Mouse (Mus musculus): ENCODE data around the gene Rgcc. TPM values are rescaled to one million over a fixed set of nuclear protein-coding genes. Genes with fewer than 3 reads are reported as not detected.

Gene Rgcc
- polyA plus RNA-seq, 1 experiment from 2014 or later: 36.1 TPM

DNA sequence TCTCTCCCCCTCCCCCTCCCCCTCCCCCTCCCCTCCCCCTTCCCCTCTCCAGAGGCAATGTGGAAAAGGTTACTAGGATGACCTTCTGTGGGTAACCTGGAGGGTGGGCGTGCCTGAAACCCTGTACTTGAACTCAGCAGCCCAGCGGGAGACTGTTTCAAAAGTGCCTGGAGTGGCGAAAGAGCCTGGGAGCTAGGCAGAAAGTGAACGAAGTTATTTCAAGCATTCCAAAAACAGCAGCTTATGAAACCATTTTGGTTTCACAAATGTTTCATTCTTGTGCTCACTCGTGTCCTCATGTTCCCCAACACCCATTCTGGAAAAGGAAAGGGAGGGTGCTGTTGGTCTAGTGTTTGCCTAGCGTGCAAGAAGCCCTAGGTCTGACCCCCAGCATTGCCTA, 1.6 kb downstream of the Rgcc start:
- no peak for ATAC-seq (ENCODE audit: low FRiP score)
- no peaks in the 10 kb centered on the region for H3K36me3 ChIP-seq
- H3K9ac ChIP-seq (replicated peaks): no peak overlapping the region
- peaks cover 20% of the 10 kb centered on the region for H3K4me1 ChIP-seq
- WGBS: 18% methylated on average over 6 of the region's 6 CpGs
- no peaks in the 10 kb centered on the region for H3K9me3 ChIP-seq (replicated peaks)
- no peak overlapping the region for H3K27ac ChIP-seq (replicated peaks)
- H3K4me2 ChIP-seq: peak overlapping the region; percentile 100
- H3K4me3 ChIP-seq (replicated peaks): peak overlapping the region; percentile 56
- peaks cover 15% of the 10 kb centered on the region; the same call in 1 of the 2 replicates for H3K27me3 ChIP-seq (replicated peaks)

DNA sequence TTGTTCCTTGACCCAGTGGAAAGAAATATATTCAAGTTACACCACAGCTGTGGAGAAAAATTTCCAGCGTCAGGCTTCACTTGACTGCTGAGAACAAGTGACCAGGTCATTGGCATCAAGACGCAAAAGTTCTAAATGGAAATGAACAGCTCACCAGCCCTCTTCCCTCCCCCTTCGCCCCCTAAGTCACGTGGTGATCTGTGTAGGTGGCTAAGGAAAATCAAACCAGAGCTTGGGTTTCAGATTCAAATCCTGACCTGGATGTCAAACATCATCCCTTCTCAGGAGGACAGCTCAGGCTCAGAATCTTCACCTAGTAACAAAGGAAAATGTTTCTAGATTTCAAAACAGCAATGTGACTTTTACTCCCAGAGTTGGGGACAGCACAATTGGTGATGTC, 2.2 kb downstream of the Rgcc start:
- no peak for ATAC-seq (ENCODE audit: low FRiP score)
- Histone ChIP-seq H3K27ac (replicated peaks) (no peak overlapping the region), H3K36me3 (no peaks in the 10 kb centered on the region), H3K4me1 (peaks cover 20% of the 10 kb centered on the region), H3K27me3 (replicated peaks) (peaks cover 15% of the 10 kb centered on the region; the same call in 1 of the 2 replicates), H3K4me2 (peak overlapping the region; percentile 13; the same call in 1 of the 2 replicates), H3K4me3 (replicated peaks) (no peak overlapping the region; the same call in 1 of the 2 replicates), H3K9ac (replicated peaks) (no peak overlapping the region), H3K9me3 (replicated peaks) (no peaks in the 10 kb centered on the region)
- WGBS: 55% methylated on average over 4 of the region's 4 CpGs

DNA sequence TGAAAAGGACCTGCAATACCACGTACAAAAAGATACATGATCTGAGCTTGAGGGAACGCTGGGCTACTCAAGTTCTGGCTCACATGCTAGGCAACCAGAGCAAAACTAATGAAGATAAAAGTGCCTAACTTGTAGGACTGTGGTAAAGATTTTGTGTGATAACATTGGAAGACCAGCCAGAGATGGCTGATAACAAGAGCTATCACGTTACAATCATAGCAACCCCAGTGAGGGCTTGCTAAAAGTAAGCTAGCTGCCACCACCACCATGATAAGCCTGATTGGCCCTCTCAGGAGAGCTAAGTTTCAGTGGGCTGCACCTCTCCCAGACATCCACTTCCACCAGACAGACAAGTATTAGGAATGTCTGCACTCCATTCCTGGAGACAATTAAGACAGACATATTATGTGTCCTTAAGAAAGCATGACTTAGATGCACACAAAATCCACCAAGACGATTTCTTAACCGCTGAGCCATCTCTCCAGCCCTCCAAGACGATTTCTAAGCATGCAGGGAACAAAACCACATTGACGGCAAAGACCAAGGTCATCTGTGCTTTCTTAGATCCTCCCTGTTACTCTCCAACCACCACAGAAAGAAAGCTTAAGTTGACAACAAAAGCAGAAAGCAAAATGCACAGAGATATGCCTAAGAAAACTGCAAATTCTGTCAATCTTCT, 3.0 kb downstream of the Rgcc start:
- Histone ChIP-seq H3K36me3 (no peaks in the 10 kb centered on the region), H3K9me3 (replicated peaks) (no peaks in the 10 kb centered on the region), H3K4me3 (replicated peaks) (no peak overlapping the region), H3K9ac (replicated peaks) (no peak overlapping the region), H3K4me2 (peak overlapping the region; percentile 13), H3K4me1 (peaks cover 25% of the 10 kb centered on the region), H3K27ac (replicated peaks) (no peak overlapping the region), H3K27me3 (replicated peaks) (peaks cover 15% of the 10 kb centered on the region; the same call in 1 of the 2 replicates)
- no peak for ATAC-seq (ENCODE audit: low FRiP score)
- 79% methylated on average over 7 of the region's 7 CpGs for WGBS

DNA sequence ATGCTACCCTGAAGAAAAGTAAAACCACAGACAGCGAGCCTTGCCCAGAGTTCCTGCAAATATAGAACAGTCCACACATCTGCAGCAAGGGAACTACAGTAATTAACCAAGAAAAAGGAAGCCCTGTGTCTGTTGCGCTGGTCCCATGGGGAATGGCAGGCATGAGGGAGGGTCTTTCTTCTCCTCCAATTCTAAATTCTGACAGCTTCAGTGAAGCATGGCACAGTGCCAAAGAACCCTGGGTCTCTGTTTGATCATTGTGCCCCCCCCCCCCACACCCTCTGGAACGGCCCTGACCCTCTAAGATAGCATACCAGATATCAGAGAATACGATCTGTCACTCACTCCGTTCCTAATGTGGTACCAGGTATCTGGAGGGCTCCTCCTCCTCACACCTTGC, 4.6 kb downstream of the Rgcc start:
- Histone ChIP-seq H3K27me3 (replicated peaks) (peaks cover 15% of the 10 kb centered on the region; the same call in 1 of the 2 replicates), H3K36me3 (no peaks in the 10 kb centered on the region), H3K27ac (replicated peaks) (no peak overlapping the region), H3K4me2 (no peak overlapping the region), H3K9ac (replicated peaks) (no peak overlapping the region), H3K4me1 (peaks cover 35% of the 10 kb centered on the region), H3K9me3 (replicated peaks) (no peaks in the 10 kb centered on the region), H3K4me3 (replicated peaks) (no peak overlapping the region)
- ATAC-seq (ENCODE audit: low FRiP score): no peak
- 47% methylated on average over 5 of the region's 5 CpGs for WGBS

DNA sequence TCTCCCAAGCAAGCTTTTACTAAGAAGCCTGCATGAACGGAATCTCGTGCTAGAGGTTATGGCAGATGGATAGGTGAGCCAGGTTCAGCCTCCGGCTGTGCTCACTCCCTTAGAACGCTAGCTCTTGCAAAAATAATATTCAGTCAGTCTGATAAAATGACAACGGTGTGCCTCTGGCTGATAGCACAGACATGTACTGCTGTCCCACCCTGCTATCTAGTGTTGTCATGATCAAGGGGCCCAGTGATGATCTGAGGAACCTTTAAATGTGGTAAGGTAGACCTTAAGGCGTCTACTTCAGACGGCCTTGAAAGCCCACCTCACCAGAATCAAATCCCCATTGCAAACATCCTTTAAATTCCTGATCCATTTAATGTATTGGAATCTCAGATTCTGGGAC, 5.2 kb downstream of the Rgcc start:
- Histone ChIP-seq H3K4me1 (peaks cover 30% of the 10 kb centered on the region), H3K9me3 (replicated peaks) (no peaks in the 10 kb centered on the region), H3K4me3 (replicated peaks) (no peak overlapping the region), H3K27me3 (replicated peaks) (peaks cover 15% of the 10 kb centered on the region; the same call in 1 of the 2 replicates), H3K9ac (replicated peaks) (no peak overlapping the region), H3K4me2 (no peak overlapping the region), H3K36me3 (no peaks in the 10 kb centered on the region), H3K27ac (replicated peaks) (no peak overlapping the region)
- 87% methylated on average over 7 of the region's 7 CpGs for WGBS
- ATAC-seq (ENCODE audit: low FRiP score): no peak

DNA sequence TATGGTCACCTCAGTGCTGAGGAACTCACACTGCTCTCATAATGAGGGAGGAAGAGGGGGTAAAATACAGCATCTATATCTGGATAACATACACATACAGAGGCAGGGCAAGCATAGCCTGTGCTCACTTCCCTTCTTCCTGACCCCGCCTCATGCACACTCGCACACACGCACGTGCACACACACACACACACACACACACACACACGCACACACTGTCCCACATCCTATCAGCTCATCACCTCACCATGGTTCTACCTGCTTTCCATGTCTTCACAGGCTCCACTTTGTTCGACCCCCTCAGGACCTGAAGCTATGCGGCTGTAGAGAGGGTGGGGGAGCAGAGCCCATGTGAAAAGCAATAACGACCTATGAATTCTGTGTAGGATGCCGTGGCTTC, 5.9 kb downstream of the Rgcc start:
- ATAC-seq (ENCODE audit: low FRiP score): no peak
- Histone ChIP-seq H3K27me3 (replicated peaks) (peaks cover 11% of the 10 kb centered on the region; the same call in 1 of the 2 replicates), H3K9me3 (replicated peaks) (no peaks in the 10 kb centered on the region), H3K9ac (replicated peaks) (no peak overlapping the region), H3K27ac (replicated peaks) (no peak overlapping the region), H3K36me3 (no peaks in the 10 kb centered on the region), H3K4me3 (replicated peaks) (no peak overlapping the region), H3K4me2 (no peak overlapping the region), H3K4me1 (peaks cover 29% of the 10 kb centered on the region)
- 88% methylated on average over 9 of the region's 9 CpGs for WGBS

DNA sequence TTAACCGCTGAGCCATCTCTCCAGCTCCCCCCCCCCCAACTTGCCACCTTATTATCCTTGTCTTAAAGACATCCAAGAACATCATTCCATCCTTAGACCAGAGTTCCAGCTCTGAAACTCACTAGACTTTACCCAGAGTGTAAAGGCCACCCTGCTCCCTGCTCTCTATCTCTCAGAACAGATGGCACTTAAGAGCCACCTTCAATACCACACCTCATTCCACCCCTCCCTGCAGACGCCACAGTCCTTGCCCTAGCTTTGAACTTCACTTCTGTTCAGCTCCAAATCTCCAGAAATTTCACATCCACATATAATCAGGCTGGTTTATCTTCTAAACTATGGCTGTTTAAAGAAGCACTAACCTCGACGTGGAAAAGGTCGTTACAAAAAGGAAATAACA, 6.5 kb downstream of the Rgcc start:
- H3K36me3 ChIP-seq: no peaks in the 10 kb centered on the region
- H3K27me3 ChIP-seq (replicated peaks): peaks cover 9% of the 10 kb centered on the region; the same call in 1 of the 2 replicates
- no peak for ATAC-seq (ENCODE audit: low FRiP score)
- 71% methylated on average over 5 of the region's 5 CpGs for WGBS
- no peak overlapping the region for H3K9ac ChIP-seq (replicated peaks)
- H3K4me1 ChIP-seq: peaks cover 27% of the 10 kb centered on the region
- no peak overlapping the region for H3K4me2 ChIP-seq
- no peak overlapping the region for H3K27ac ChIP-seq (replicated peaks)
- H3K9me3 ChIP-seq (replicated peaks): no peaks in the 10 kb centered on the region
- no peak overlapping the region for H3K4me3 ChIP-seq (replicated peaks)

DNA sequence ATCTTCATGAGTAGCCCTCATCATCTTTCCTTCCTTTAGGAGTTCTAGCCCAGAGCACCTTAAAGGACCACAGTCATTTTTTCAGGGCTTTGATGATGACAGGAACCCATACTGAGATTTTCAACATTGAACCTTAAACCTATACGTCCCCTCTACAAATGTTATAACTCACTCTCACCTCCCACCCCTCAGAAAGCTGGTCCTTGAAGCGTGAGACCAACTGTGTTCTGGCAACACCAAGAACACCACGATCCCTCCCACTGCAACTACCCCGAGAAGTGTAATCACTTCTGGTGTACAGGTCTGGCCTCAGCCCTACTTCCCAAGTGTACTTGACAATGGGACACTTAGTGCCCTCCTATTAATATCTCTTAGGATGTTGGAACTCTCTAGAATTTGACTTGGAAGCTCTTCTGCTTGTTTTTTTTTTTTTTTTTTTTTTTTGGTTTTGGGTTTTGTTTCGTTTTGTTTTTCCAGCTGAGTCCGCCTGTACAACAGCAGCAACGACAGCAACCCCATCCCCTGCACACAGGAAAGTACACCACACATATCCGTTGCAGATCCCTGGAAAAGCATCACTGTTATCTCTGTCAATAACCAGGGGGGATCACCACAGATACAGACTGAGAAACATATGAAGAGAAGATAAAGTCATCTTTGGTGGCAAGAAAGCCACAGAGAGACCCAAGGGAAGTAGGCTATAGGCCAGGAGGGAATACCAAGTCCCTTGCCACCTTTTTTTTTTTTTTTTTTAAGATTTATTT, 7.2 kb downstream of the Rgcc start:
- Histone ChIP-seq H3K4me3 (replicated peaks) (no peak overlapping the region), H3K9ac (replicated peaks) (no peak overlapping the region), H3K36me3 (no peaks in the 10 kb centered on the region), H3K4me2 (no peak overlapping the region), H3K27me3 (replicated peaks) (peaks cover 7% of the 10 kb centered on the region; the same call in 1 of the 2 replicates), H3K4me1 (peaks cover 25% of the 10 kb centered on the region), H3K9me3 (replicated peaks) (no peaks in the 10 kb centered on the region), H3K27ac (replicated peaks) (no peak overlapping the region; the same call in 1 of the 2 replicates)
- WGBS: 82% methylated on average over 8 of the region's 8 CpGs
- no peak for ATAC-seq (ENCODE audit: low FRiP score)

DNA sequence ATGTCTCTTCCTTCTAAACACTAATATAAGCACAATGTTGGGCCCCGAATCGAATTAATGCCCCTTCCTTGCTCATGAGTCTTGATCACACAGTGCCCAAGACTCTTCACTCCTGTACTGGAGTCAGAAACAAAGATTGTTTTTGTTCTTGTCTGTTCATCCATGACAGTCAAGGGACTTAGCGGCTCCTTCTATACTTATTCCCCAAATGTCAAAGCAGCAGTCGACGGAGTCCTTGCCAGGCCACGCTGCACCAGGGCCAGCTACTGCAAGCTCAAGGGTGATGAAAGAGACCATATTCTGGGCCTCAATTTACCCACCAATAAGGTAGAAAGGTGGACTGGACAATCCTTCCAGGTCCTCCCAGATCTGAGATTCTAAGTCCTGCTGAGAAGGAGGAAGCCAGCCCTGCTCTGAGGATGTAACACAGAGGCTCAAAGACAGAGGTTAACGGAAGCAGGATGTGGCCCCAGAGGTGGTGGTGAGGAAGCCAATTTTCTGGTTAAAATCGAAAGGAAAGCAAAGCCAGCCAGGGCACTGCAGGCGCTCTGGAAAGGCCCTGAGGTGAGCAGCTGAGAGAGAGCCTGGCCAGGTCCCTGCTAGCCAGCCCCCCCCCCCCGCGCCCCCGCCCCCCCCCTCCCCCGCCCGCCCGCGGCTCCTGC, 8.2 kb downstream of the Rgcc start:
- no peak for ATAC-seq (ENCODE audit: low FRiP score)

DNA sequence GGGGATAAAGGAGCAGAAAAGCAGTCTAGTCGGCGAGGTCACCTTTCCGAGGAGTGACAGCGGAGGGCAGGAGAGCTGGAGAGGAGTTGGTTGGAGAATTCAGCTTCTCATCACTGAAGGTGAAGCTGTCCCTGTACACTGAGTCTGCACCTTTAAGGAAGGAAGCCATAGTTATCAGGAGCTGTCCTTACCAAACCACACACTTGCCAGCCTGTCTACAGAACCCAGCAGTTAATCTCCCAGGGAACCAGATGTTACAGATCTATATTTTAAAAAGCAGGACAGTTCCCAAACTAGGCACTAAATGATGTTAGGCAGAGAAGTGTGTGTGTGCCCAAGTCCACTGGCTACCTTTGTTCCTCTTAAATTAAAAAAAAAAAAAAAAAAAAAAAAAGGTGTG, 9.8 kb downstream of the Rgcc start:
- no peaks in the 10 kb centered on the region for H3K9me3 ChIP-seq (replicated peaks)
- 0 out of 2 replicates have a peak, but pooled peaks cover 3% of the 10 kb centered on the region for H3K27me3 ChIP-seq (replicated peaks)
- H3K4me2 ChIP-seq: no peak overlapping the region
- H3K4me1 ChIP-seq: peaks cover 25% of the 10 kb centered on the region
- no peaks in the 10 kb centered on the region for H3K36me3 ChIP-seq
- no peak overlapping the region for H3K27ac ChIP-seq (replicated peaks)
- H3K4me3 ChIP-seq (replicated peaks): no peak overlapping the region
- WGBS: 86% methylated on average over 4 of the region's 4 CpGs
- no peak overlapping the region for H3K9ac ChIP-seq (replicated peaks)
- ATAC-seq (ENCODE audit: low FRiP score): no peak

More for the DNA sequence above, 8.2 kb downstream of the Rgcc start:
- Histone ChIP-seq H3K27me3 (replicated peaks) (0 out of 2 replicates have a peak, but pooled peaks cover 3% of the 10 kb centered on the region), H3K36me3 (no peaks in the 10 kb centered on the region), H3K9ac (replicated peaks) (no peak overlapping the region), H3K9me3 (replicated peaks) (no peaks in the 10 kb centered on the region), H3K4me1 (peaks cover 25% of the 10 kb centered on the region), H3K27ac (replicated peaks) (no peak overlapping the region), H3K4me3 (replicated peaks) (no peak overlapping the region), H3K4me2 (peak overlapping the region; percentile 11; the same call in 1 of the 2 replicates)
- 39% methylated on average over 11 of the region's 16 CpGs for WGBS

DNA sequence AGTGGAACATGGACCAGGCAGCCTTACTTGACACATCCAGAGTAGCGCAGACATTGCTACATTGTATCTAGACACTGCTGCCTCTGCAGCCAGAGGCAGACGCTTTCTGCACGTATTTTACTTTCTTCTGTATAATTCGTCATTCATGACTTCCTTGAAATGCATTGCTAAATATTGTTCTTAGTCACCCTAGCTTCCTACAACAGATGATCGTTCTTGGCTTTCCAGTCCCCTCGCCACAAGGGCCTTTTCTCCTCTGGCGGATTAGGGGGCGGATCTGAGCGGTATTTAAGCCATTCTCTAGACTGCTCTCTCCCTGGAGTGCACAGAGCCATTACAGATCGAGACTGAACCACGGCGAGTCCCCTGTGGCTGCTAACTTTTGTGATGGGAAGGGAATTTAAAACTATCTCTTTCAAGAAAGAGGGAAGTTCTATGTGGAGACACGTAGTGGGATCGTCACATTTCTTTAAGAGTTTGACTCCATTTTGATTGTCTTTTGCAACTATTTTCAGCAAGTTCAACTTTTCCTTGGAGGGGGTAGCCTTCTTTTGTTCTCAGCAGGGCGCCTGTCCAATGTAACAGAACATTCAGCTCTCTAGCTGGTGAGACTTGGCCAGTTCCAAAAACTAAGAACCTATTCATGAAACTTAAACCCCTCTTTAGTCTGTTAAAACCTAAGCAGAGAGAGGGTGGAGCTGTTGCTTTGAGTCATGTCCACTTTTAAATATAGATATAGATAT, 10.6 kb downstream of the Rgcc start:
- Histone ChIP-seq H3K4me1 (peaks cover 25% of the 10 kb centered on the region), H3K27ac (replicated peaks) (peak overlapping the region; percentile 37; the same call in 1 of the 2 replicates), H3K36me3 (no peaks in the 10 kb centered on the region), H3K4me2 (peak overlapping the region; percentile 42), H3K9ac (replicated peaks) (0 out of 2 replicates have a peak overlapping the region, but pooled peaks have one; percentile 28), H3K27me3 (replicated peaks) (0 out of 2 replicates have a peak, but pooled peaks cover 3% of the 10 kb centered on the region), H3K9me3 (replicated peaks) (no peaks in the 10 kb centered on the region), H3K4me3 (replicated peaks) (no peak overlapping the region)
- ATAC-seq (ENCODE audit: low FRiP score): peak; percentile 64
- WGBS: 15% methylated on average over 15 of the region's 15 CpGs
